Mouse (Mus musculus) embryonic facial prominence, embryonic 14.5 days (tissue): ENCODE measurements at regions not wholly inside any gene's neighbourhood (a gene's known extent, or its start where the extent isn't known, plus 50 kb on each side); places are given as distances from the start of the nearest gene placed in this dataset.
"Not testable (repeated sequence)": the region's sequence is repeated elsewhere in the genome, so short reads cannot be mapped to it uniquely, and the experiment has no call there.

Experiments used
- ATAC-seq: fragments of 200-750 bp; cut with Nextera tagmentation; 2 replicates; pipeline ENCODE4 v1.8.0; 2017; ENCODE audit warnings: low read depth, moderate number of reproducible peaks, moderate TSS enrichment
- DNase-seq: peaks from one replicate; pipeline ENCODE4 v3.0.0-alpha.2; 2015; ENCODE audit warnings: low spot score
- H3K27ac ChIP-seq: fragments of 300-500 bp; sonication (generic); replicated peaks from 2 replicates; pipeline ENCODE4 v1.5.1; 2014; ENCODE audit warnings: low read depth, mild to moderate bottlenecking, low read length, moderate library complexity
- H3K27me3 ChIP-seq: fragments of 300-500 bp; sonication (generic); replicated peaks from 2 replicates; pipeline ENCODE4 v1.6.1; 2014; ENCODE audit warnings: low read length; ENCODE audit not compliant: control insufficient read depth, insufficient read depth
- H3K36me3 ChIP-seq: fragments of 300-500 bp; sonication (generic); 2 replicates; pipeline ENCODE4 v1.6.1; 2014; ENCODE audit warnings: low read length, mixed read lengths; ENCODE audit not compliant: control insufficient read depth, insufficient read depth
- H3K4me1 ChIP-seq: fragments of 300-500 bp; sonication (generic); 2 replicates; pipeline ENCODE4 v1.6.1; 2014; ENCODE audit warnings: antibody characterized with exemption, low read length; ENCODE audit not compliant: control insufficient read depth, insufficient read depth
- H3K4me2 ChIP-seq: fragments of 300-500 bp; sonication (generic); 2 replicates; pipeline ENCODE4 v1.6.1; 2014; ENCODE audit warnings: low read depth, mild to moderate bottlenecking, low read length, moderate library complexity, mixed read lengths
- H3K4me3 ChIP-seq: fragments of 300-500 bp; sonication (generic); 2 replicates; pipeline ENCODE4 v1.5.1; 2014; ENCODE audit warnings: low read depth, mild to moderate bottlenecking, low read length
- H3K9ac ChIP-seq: fragments of 300-500 bp; sonication (generic); 2 replicates; pipeline ENCODE4 v1.6.1; 2014; ENCODE audit warnings: low read depth, mild to moderate bottlenecking, low read length, moderate library complexity, mixed read lengths
- H3K9me3 ChIP-seq: fragments of 300-500 bp; sonication (generic); 2 replicates; pipeline ENCODE4 v1.6.1; 2016; ENCODE audit warnings: low read length; ENCODE audit not compliant: control insufficient read depth
- WGBS: fragments of 180-500 bp; shearing (Covaris S2); extraction: QIAGEN DNeasy Blood & Tissue Kit; methylation state at CpG from one replicate; pipeline ENCODE4 v1.1.7; 2014; 5-methylcytosine and 5-hydroxymethylcytosine counted together

DNA sequence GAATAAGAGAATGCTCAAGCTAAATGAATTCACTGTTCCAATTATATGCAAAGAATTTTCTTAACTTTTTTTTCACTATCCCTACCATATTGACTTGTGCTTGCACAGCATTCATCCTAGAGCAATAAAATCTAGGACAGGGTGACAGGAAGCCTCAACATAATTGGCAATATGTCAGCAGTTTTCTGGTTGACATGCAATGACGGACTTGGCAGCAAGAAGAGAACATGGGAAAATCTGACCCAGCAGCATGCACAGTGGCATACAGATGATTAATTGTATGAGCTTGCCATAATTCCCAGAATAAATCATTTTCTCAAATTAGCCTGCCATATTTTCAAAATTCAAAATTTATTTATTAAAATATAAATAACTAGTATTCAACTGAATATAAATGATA lies 152.7 kb downstream of the Amy2a5 start:
- Histone ChIP-seq H3K9me3 (no peaks in the 10 kb centered on the region), H3K27ac (no peak overlapping the region), H3K27me3 (no peaks in the 10 kb centered on the region), H3K4me2 (no peak overlapping the region), H3K4me1 (no peaks in the 10 kb centered on the region), H3K36me3 (no peaks in the 10 kb centered on the region), H3K4me3 (no peak overlapping the region), H3K9ac (no peak overlapping the region)
- ATAC-seq (no peak), DNase-seq (no peak)
- WGBS = 71% methylated on average over 1 of the region's 1 CpGs

GRCm38 (mm10) chr3:113090850-113091249 lies 167.8 kb downstream of the Amy2a5 start:
- not testable (repeated sequence) for H3K9me3 ChIP-seq, H3K9ac ChIP-seq, ATAC-seq, H3K4me2 ChIP-seq, H3K27ac ChIP-seq, H3K4me1 ChIP-seq, H3K4me3 ChIP-seq, H3K36me3 ChIP-seq, H3K27me3 ChIP-seq
- 58% methylated on average over 16 of the region's 21 CpGs for WGBS
- DNase-seq = peak; percentile 34

DNA sequence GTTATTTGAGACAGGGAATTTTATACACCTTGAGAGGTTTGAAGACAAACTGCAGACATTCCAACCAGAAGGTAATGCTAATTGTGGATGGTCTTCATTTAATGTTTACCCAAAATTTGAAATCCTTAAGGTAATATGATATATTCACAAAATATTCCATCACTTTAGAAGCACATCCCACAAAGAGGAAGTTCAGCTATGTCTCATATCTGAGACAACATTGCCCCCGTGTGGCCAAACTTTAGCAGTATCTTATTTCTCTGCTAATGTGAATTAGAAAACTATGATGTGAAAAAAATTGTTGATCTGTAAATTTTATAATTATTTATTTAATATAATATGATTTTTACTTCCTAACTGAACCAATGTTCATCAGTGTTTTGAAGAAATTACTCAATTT lies 177.9 kb downstream of the Amy2a5 start:
- DNase-seq = peak; percentile 72
- Histone ChIP-seq H3K4me1 (no peaks in the 10 kb centered on the region), H3K9me3 (no peaks in the 10 kb centered on the region), H3K27me3 (no peaks in the 10 kb centered on the region), H3K36me3 (no peaks in the 10 kb centered on the region), H3K4me3 (no peak overlapping the region), H3K27ac (no peak overlapping the region), H3K9ac (no peak overlapping the region), H3K4me2 (no peak overlapping the region)
- 2% methylated on average over 1 of the region's 1 CpGs for WGBS
- no peak for ATAC-seq
